Mouse (Mus musculus) testis, postnatal 14 days (tissue): Measurements from ENCODE around the gene Tmem161b.
"Not testable (repeated sequence)": the region's sequence is repeated elsewhere in the genome, so short reads cannot be mapped to it uniquely, and the experiment has no call there.

Source experiments
- DNase-seq: peaks from one replicate; pipeline ENCODE4 v3.0.0; 2021; ENCODE audit warnings: low spot score

Tmem161b gene

GRCm38 (mm10) chr13:84221820-84222681 is at the start of gene Tmem161b:
Tmem161b (plus strand) TSS chr13:84222296.
- peak; percentile 93 for DNase-seq

- DNase-seq = not testable (repeated sequence)
Observed at GRCm38 (mm10) chr13:84185835-84186234, 36.3 kb upstream of the Tmem161b start.

GRCm38 (mm10) chr13:84192723-84193122 is 29.4 kb upstream of the Tmem161b start:
- DNase-seq = no peak

DNA sequence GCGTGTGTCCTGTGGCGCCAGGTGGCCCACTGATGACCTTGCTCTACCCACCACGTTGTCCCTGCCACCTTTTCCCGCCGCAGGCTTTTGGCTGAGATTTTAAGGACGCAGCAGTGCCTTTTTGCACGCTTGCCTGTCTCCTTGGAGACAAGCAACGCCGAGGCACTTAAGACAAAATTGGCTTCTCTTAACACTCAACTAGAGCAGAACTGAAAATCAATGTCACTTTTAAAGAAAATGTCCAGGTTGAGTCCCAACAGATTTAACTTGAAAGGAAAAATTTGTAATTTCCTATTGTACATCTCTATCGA is 541 bp downstream of the Tmem161b start:
- DNase-seq = no peak

DNA sequence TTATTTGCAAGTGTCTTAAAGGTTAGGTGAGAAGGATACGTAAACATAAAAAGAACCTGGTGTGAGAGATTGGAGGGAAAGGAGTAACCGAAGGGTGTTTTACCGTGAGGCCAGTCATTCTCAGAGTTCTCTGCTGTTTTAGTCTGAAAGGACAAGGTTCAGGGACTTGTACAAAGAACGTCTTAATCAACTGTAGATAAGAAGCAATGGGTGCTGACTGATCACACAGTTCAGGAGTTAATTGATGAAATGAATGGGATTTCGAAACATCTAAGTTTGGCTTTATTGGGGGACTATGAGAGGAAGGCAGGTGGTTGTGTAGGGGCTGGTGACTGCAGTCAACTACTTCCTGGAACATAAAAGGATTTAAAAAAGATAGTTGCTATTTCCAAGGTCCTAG is 922 bp downstream of the Tmem161b start:
- no peak for DNase-seq

- no peak for DNase-seq
Observed at GRCm38 (mm10) chr13:84234019-84234418, 11.9 kb downstream of the Tmem161b start.

DNA sequence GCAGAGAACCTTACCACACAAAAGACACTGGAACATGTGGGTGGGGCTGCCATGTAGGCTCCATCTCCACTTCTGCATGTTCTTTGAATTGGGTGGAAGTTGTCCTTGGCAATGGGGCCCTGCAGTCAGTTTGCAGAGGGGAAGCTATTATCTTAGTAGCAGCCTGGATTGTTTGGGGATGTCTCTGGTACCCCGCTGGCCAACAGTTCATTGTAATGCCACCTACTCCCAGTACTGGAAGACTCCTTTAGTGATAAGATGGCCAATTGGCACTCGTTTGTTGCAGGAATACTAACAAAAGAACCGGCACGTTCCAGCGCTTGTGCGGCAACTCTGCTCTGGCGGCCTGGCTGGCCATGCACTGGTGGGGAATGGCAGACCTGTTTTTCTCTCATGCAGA is 14.7 kb downstream of the Tmem161b start:
- no peak for DNase-seq

DNA sequence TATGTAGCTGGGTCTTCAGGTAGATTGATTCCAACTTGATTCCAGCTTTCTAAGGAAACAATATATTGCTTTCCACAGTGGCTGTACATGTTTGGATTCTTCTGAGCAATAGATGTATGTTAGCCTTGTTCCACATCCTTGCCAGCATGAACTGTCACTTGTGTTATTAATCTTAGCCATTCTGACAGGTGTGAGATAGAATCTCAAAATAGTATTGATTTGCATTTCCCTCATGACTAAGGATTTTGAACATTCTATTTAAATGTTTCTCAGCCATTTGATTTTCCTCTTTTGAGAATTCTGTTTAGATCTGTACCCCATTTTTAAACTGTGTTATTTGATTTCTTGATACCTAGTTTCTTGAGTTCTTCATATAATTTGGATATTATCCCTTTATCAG is 16.1 kb downstream of the Tmem161b start:
- DNase-seq = no peak

- DNase-seq = no peak
Observed at GRCm38 (mm10) chr13:84248065-84248464, 26.0 kb downstream of the Tmem161b start.

DNA sequence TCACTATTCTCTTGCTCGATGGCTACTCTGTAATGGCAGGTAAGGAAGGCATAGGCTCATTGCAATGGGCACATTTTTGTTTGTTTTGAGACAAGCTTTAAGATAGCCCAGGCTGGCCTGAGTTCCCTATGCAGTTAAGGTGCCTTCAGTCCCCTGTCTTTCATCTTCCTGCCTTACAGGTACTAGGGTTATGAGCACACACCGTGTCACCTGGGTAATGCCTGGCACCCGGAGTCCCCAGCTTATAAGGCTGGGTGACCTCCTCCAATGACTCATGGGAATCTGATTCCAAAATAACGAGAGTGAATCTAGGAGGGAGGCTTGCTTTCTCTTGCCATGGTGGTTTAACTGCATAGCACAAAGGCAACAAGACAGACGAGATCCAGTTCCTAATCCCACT is 29.2 kb downstream of the Tmem161b start:
- no peak for DNase-seq

DNA sequence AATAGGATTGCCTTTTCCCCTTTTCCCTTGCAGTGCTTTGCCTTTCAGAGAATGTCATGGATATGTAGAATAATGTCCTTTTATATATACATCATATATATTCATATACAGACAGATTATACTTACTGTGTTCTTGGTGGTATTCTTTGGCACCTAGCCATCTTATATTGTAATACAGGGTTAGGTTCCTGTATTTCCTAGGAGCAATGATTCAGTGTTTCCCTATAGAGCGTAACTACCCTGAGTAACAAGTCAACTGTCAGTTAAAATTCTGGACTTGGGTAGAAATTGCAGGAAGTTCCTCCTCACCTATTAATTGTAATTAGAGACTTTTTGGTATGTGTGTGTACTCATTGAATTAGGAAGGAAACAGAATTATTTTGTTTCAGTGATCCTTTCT is 33.0 kb downstream of the Tmem161b start:
- no peak for DNase-seq

- DNase-seq = not testable (repeated sequence)
Observed at GRCm38 (mm10) chr13:84264418-84264817, 42.3 kb downstream of the Tmem161b start.

DNA sequence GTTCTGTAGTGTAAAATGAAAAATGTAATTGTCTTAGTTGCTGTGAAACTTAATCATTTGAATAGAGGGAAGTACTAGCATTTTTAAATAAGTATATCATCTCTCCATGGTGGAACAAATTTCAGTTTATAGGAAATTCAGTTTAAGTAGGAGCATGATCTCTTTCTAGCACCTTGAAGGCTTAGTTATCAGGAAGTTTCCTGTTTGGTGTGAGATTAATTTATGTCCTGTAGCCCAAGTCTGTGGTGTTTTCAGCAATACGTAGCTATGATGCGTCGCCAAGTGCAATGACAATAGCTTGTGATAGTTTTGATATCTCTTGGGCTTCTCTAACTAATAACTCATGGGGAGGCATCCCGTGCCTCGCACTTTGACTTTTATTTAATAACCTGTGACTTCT is 54.1 kb downstream of the Tmem161b start:
- no peak for DNase-seq

DNA sequence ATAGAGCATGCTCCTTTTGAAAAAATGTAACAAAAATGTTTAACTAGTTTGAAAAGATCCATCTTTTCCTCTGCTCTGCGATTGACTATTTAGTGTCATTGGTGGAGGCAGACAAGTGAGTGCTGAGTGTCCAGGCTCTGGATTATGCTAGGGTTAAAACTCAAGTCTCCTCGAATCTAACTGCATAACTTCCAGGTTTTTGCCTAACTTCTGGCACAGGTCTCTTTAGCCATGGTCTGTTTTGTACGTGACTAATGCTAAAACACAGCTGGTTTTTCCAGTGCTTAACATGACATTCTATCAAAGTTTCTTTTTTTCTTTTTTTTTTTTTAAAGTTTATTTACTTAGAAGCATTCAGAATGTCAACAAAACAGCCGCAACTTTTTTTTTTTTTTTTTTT is 58.3 kb downstream of the Tmem161b start:
- no peak for DNase-seq

- DNase-seq = no peak
Observed at GRCm38 (mm10) chr13:84282966-84283365, 60.9 kb downstream of the Tmem161b start.

DNA sequence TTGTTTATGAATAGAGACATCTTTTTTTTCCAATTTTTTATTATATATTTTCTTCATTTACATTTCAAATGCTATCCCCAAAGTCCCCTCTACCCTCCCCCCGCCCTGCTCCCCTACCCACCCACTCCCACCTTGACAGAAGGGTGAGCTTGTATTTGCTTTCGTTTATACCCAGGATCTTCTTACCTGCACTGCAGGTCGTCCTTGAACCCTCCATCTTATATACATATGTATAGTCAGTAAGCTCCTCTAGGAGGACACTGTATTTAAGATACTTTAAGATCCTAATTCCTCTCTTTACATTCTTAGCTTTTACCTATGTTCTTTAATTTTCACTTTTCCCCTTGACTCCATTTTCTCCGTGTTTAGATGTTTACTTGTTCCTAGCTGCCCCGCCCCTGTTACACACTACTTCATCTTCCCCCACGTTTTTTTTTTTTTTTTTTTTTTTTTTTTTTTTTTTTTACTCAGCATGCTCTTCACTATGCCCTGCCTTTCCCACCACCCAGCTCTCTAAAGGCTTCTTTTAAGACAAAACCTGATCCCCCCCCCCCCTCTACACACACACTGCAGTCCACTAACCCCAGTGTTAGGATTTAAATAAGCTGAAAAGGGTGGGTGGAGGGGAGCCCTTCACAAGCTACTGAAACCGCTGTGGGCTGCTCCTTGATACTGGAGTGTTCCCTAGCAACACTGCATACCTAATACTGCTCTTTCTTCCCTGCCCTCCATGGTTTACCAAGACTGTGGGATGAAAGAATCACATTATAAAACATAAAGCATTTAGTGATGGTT is 62.9 kb downstream of the Tmem161b start:
- DNase-seq = no peak

DNA sequence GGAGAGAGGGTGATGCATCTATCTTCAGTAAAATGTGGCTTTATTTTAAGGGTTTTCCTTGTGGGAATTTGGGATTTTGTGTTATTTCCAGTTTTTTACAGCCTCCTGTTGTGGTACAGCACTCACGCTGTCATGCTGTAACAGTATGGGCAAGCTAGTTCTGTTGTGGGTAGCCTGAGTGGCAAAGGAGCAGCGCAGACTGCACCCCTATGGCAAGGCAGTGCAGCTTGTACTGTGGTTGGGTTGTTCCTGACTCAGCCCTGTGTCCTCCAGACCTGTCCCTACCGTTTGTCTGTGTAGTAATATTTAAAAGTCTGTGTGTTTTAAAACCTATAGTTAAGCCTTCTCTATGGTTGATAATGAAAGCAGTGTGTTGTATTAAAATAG is 63.5 kb downstream of the Tmem161b start:
- DNase-seq = no peak

- DNase-seq = no peak
Observed at GRCm38 (mm10) chr13:84299445-84300053, 77.5 kb downstream of the Tmem161b start.

GRCm38 (mm10) chr13:84343272-84343671 is 121.2 kb downstream of the Tmem161b start:
- no peak for DNase-seq

DNA sequence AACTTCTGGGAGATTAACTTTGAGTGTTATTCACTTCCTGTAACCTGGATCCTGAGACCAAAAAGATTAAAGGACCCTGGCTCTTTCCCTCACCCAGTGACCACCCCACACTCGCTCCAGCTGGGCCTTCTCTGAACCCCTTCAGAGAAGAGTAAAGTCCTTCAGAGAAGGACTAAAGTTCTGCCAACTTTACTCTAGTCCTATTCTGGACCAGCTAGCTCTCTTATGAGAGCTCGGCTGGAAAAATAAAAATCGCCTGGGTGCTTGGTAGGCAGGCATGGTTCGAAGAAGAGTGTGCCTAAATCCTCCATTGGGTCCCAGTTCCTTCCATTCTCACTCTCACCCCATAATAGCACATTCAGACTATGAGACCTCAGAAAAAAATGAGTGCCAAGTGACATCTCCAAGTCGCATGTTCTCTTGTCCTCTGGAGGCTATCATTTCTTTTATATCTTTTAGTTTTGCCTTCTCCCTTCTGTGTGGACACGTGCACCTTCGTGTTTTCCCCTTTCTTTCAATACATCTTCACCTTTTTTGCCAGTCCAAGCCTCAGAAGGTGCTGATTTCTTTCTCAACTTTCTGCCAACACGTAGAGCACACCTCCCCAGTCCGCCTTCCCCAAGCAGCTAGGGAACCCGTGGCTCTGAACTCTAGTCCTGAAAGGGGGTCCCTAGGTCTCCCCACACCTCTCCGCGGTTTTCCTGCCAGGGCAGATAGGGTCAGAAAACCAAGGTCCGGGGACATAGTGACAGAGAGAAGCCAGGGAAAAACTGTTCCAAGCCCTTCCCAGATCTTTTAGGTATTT is 121.8 kb downstream of the Tmem161b start:
- no peak for DNase-seq

GRCm38 (mm10) chr13:84344711-84345110 is 122.6 kb downstream of the Tmem161b start:
- no peak for DNase-seq

DNA sequence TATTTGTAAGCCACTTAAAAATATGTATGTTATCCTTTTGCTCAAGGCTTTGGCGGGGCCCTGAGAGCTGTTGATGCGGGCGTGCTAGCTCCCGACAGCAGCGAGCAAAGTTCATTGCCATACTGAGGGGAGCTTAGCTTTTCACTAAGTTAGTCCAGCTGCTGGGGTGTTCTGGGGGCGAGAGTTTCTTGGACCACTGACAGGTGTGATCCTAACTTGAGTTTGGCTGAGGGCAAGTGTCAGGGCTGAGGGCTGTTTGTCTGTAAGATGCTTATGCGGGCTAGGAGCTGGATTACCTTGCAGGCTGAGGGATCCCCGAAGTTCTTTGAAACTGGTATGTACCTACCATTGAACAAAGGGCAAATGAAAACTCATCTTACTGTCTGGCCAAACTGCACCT is 123.0 kb downstream of the Tmem161b start:
- no peak for DNase-seq
